Mouse (Mus musculus): ENCODE results near the gene Spag9.

DNA sequence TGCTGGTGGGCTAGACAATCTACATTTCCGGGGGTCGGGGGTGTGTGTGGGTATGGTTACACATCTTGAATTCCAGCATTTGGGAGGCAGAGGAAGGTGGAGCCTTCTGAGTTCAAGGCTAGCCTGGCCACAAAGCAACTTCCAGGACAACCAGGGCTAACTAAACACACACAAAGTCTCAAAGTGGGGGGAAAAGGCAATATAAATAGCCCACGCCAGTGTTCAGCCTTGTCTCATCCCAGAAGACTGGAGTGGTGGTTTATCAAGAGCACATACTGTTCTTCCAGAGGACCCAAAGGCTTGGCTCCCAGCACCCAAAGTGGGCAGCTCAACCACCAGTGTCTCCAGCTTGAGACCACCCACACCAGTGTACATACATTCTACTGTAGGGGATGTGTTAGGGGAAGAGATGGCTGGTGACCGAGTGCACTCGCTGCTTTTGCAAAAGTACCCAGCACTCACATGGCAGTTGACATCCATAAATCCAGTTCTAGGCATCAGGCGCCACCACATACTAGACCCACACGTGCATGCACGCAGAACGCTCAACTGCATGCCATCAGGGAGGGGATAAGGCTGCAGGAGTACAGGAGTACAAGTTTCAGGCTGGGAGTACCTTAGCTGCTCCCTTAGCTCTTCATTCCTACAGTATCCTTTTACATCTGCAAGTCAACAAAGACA lies 46.9 kb upstream of the Spag9 start:
- no peak for TF ChIP-seq EP300 (IDR thresholded peaks at IDR 0.05; ENCODE audit: insufficient read depth, low read depth, low read length)
- TF ChIP-seq POLR2A (IDR thresholded peaks at IDR 0.05; ENCODE audit: insufficient read depth, low read length): no peak
- TF ChIP-seq CTCF (IDR thresholded peaks at IDR 0.05; ENCODE audit: low read depth, low read length): no peak

All from ES-Bruce4 (cell line).